Mouse (Mus musculus): ENCODE measurements around the gene Sh3rf1. TPM values are rescaled to one million over a fixed set of nuclear protein-coding genes. Genes with fewer than 3 reads are reported as not detected.

Gene Sh3rf1
- polyA plus RNA-seq, 1 experiment: 18.3 TPM

GRCm38 (mm10) chr8:61444358-61444757, 220.7 kb downstream of the Sh3rf1 start:
- 86% methylated on average over 3 of the region's 3 CpGs for WGBS
- TF ChIP-seq POLR2A (IDR thresholded peaks at IDR 0.05; ENCODE audit: low read depth, low read length): no peak
- TF ChIP-seq CTCF (IDR thresholded peaks at IDR 0.05; ENCODE audit: extremely low read depth, insufficient read length, insufficient replicate concordance, low read depth, low read length): no peak
- H3K27me3 ChIP-seq (ENCODE audit: control insufficient read depth, insufficient read depth, low read length): no peaks in the 10 kb centered on the region
- H3K4me1 ChIP-seq (ENCODE audit: control insufficient read depth, insufficient read depth, insufficient read length, low read length): no peaks in the 10 kb centered on the region
- no peak overlapping the region for H3K4me3 ChIP-seq (ENCODE audit: low read depth, low read length)
- H3K36me3 ChIP-seq (ENCODE audit: control insufficient read depth, insufficient read depth, low read length): no peaks in the 10 kb centered on the region
- H3K27ac ChIP-seq (ENCODE audit: insufficient read depth, low read depth, low read length): no peak overlapping the region

Other genes starting within 250 kb of the Sh3rf1 start
- gene Clcn3, start 240.6 kb upstream of the Sh3rf1 start, polyA plus RNA-seq (2012; rRNA removed): 6.8 and 9.3 TPM in 2 replicates
- 1.8 and 2.9 TPM in 2 replicates for gene Nek1, start 230.7 kb upstream of the Sh3rf1 start, polyA plus RNA-seq (2012; rRNA removed)